Mouse (Mus musculus) stomach, embryonic 16.5 days (tissue): Measurements from ENCODE around the gene Tfdp1. TPM values are rescaled to one million over a fixed set of nuclear protein-coding genes. Genes with fewer than 3 reads are reported as not detected.

Source experiments
- ATAC-seq: fragments of 200-750 bp; cut with Nextera tagmentation; 2 replicates; pipeline ENCODE4 v1.8.0; 2017; ENCODE audit warnings: moderate number of reproducible peaks, moderate TSS enrichment; ENCODE audit not compliant: insufficient read depth, low FRiP score
- H3K27ac ChIP-seq: fragments of 300-500 bp; sonication (generic); 2 replicates; pipeline ENCODE4 v1.5.1; 2014; ENCODE audit warnings: low read length
- H3K27me3 ChIP-seq: fragments of 300-500 bp; sonication (generic); 2 replicates; pipeline ENCODE4 v1.6.1; 2014; ENCODE audit warnings: low read length, control low read depth, mixed read lengths; ENCODE audit not compliant: control insufficient read depth, insufficient read depth
- H3K36me3 ChIP-seq: fragments of 300-500 bp; sonication (generic); 2 replicates; pipeline ENCODE4 v1.6.1; 2014; ENCODE audit warnings: low read length; ENCODE audit not compliant: control insufficient read depth, insufficient read depth
- H3K4me1 ChIP-seq: fragments of 300-500 bp; sonication (generic); 2 replicates; pipeline ENCODE4 v1.6.1; 2014; ENCODE audit warnings: low read length, control low read depth, mixed read lengths; ENCODE audit not compliant: control insufficient read depth, insufficient read depth
- H3K4me2 ChIP-seq: fragments of 300-500 bp; sonication (generic); 2 replicates; pipeline ENCODE4 v1.6.1; 2014; ENCODE audit warnings: low read depth, low read length, mixed read lengths
- H3K4me3 ChIP-seq: fragments of 300-500 bp; sonication (generic); replicated peaks from 2 replicates; pipeline ENCODE4 v1.5.1; 2014; ENCODE audit warnings: mild to moderate bottlenecking, low read length
- H3K9ac ChIP-seq: fragments of 300-500 bp; sonication (generic); 2 replicates; pipeline ENCODE4 v1.6.1; 2014; ENCODE audit warnings: low read length
- H3K9me3 ChIP-seq: fragments of 300-500 bp; sonication (generic); replicated peaks from 2 replicates; pipeline ENCODE4 v1.6.1; 2016; ENCODE audit warnings: low read length, control low read depth; ENCODE audit not compliant: control insufficient read depth
- WGBS: fragments of 180-500 bp; shearing (Covaris S2); extraction: QIAGEN DNeasy Blood & Tissue Kit; methylation state at CpG from one replicate; pipeline ENCODE4 v1.1.7; 2014; 5-methylcytosine and 5-hydroxymethylcytosine counted together
- polyA plus RNA-seq: library from polyadenylated mRNA; unstranded; fragments of >200 nt; fragmentation: Nextera tagmentation; extraction: Ambion mirVana; gene quantifications from 2 replicates; pipeline ENCODE4 v1.2.1, GENCODE M21; 2015

The Tfdp1 gene
- polyA plus RNA-seq, 1 experiment from 2014 or later, result 140 TPM

DNA sequence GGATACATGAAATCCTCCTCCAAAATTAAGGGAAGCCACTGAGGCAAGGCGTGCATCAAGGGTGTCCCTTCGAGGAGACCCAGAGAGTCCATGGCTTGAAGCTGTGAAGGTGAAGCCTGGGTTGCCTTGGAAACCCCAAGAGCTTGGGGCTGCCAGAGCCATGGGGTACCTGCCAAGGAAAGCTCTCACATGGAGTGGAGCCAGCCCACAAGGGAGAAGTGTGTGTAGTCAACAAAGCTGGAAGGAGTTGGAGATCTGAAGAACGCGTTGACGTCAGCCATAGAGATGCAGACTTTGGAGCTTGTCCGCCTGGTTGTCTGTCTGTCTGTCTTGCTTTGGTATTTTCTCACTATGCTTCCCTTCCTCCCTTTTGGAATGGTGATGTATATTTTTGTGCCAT, 82.4 kb downstream of the Tfdp1 start:
- Histone ChIP-seq H3K27ac (no peak overlapping the region), H3K4me1 (no peaks in the 10 kb centered on the region), H3K9me3 (no peaks in the 10 kb centered on the region), H3K9ac (no peak overlapping the region), H3K4me3 (no peak overlapping the region), H3K27me3 (no peaks in the 10 kb centered on the region), H3K4me2 (no peak overlapping the region), H3K36me3 (no peaks in the 10 kb centered on the region)
- no peak for ATAC-seq
- 89% methylated on average over 6 of the region's 6 CpGs for WGBS

DNA sequence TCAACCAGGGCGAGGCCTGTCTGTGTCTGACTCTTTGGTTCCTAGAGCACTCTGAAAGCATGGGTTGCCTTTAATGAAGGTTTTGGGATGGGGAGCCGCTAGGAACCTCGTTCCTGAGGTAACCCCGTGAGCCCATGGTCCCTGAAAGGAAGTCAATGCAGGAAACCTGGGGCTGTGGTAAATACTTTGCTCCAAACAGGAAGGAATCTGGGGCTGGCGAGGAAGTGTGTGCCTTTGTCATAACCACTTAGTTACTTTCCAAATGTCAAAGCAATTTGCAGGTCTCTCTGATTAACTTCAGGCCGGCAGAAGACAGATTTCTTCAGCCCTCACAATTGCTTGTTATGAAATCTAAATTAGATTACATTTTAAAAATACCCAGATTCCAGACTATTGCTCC, 88.8 kb downstream of the Tfdp1 start:
- ATAC-seq, result no peak
- WGBS, result 58% methylated on average over 6 of the region's 6 CpGs
- Histone ChIP-seq H3K4me2 (no peak overlapping the region), H3K27me3 (no peaks in the 10 kb centered on the region), H3K9ac (no peak overlapping the region), H3K27ac (0 out of 2 replicates have a peak overlapping the region, but pooled peaks have one; percentile 16), H3K4me3 (no peak overlapping the region), H3K9me3 (no peaks in the 10 kb centered on the region), H3K4me1 (no peaks in the 10 kb centered on the region), H3K36me3 (no peaks in the 10 kb centered on the region)

Other genes with a start within 250 kb of the Tfdp1 start
- gene Pcid2, start 233.3 kb upstream of the Tfdp1 start, polyA plus RNA-seq, result 31.3 and 32.0 TPM in 2 replicates
- 93.5 and 101 TPM in 2 replicates for gene Cul4a, start 233.1 kb upstream of the Tfdp1 start, polyA plus RNA-seq
- 241 and 263 TPM in 2 replicates for gene Lamp1, start 179.6 kb upstream of the Tfdp1 start, polyA plus RNA-seq
- gene Grtp1, start 138.1 kb upstream of the Tfdp1 start, polyA plus RNA-seq, result 22.6 and 25.5 TPM in 2 replicates
- 0.69 and 4.2 TPM in 2 replicates for gene Adprhl1, start 84.6 kb upstream of the Tfdp1 start, polyA plus RNA-seq
- gene Dcun1d2, start 50.6 kb upstream of the Tfdp1 start, polyA plus RNA-seq, result 21.4 and 21.5 TPM in 2 replicates
- 34.0 and 34.9 TPM in 2 replicates for gene Tmco3, start 50.6 kb upstream of the Tfdp1 start, polyA plus RNA-seq
- gene Atp4b, start 58.1 kb downstream of the Tfdp1 start, polyA plus RNA-seq, result 59.5 and 89.0 TPM in 2 replicates
- 0.02 TPM in 1 of 2 replicates, not detected in the other for gene Grk1, start 66.3 kb downstream of the Tfdp1 start, polyA plus RNA-seq
- 4.3 and 5.0 TPM in 2 replicates for gene Tmem255b, start 96.4 kb downstream of the Tfdp1 start, polyA plus RNA-seq
- 151 and 162 TPM in 2 replicates for gene Gas6, start 155.7 kb downstream of the Tfdp1 start, polyA plus RNA-seq
- not detected in 2 replicates for gene 1700029H14Rik, start 223.7 kb downstream of the Tfdp1 start, polyA plus RNA-seq